Mouse (Mus musculus) bone marrow, adult 2 months (tissue): ENCODE measurements around the gene Abr.

ENCODE experiments used
- CTCF ChIP-seq: fragments of 200-500 bp; IDR thresholded peaks from 2 replicates; pipeline ENCODE4 v1.5.1; 2011; ENCODE audit warnings: low read length, control low read depth; ENCODE audit not compliant: control insufficient read depth, insufficient read depth
- POLR2A ChIP-seq: fragments of 200-500 bp; IDR thresholded peaks from 2 replicates; pipeline ENCODE4 v1.6.1; 2011; ENCODE audit warnings: low read depth, mild to moderate bottlenecking, control low read depth, low read length, borderline replicate concordance; ENCODE audit not compliant: control insufficient read depth

DNA sequence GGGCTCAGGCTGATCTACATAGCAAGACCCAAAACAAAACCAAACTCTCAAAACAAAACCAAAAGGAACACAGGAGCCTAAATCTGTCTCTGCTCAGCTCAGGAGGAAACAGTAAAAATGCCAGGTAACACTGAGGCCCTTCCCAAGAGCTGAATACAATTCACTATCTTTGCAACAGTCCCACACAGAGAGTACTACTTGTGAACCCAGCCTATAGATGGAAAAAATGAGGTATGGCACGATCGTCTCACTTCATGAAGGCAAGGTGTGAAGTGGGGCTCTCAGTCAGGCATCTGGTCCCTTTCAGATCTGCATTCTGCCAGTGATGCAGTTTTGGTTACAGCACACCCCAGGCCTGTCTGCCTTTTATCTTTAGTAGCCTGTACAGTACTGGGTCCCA lies 138.1 kb downstream of the Abr start:
- TF ChIP-seq POLR2A (no peak), CTCF (no peak)
